In the genomic region with DNA sequence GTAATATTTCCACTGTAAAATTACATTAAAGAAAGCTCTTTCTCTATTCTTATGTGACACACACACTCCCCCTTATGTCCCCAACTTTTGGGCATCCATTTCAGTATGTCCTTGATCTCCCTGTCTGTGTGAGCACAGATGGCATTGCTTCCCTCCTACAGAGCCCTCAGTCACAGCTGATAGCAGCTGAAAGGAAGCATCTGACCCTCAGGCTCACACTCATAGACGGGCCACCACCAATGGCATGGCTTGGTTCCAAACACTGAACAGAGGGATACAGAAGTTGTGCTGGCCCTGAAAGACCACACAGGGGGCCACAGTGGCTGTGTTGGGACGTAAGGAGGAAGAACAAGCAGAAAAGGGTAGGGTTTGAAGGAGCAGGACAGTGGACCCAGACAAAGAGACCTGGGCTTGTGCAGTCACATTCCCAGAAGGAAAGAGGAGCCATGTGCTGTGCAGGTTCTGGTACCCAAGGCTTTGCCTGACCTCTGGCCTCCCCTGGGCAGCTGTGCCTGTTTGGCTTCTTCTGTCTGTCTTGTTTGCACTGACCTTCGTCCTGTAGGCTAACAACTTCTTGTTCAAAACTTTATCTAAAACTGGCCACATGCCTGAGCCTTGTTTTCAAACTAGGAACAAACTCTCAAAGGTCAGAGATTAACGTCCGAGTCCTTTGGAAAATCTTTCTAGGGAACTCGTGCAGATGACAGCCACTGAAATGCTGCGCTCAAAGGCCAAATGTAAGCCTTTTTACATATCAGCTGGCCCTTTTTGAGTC, we compare ENCODE assay signal across 14 mouse cellular contexts.
A peak's percentile ranks its signal among the peaks of the same experiment; 100 is the strongest.
DNase-seq lines count a peak whose midpoint lies in the region; ATAC-seq and TF ChIP-seq lines count a peak whose summit lies in the region.
"Had no signal": no experiment of that assay in that cellular context is flagged by ENCODE, and none has a peak within 500 bp of the region (broad histone marks: within the 10 kb centered on the region; RNA-seq: fewer than 3 reads in every experiment).

No protein-coding gene starts in this region.

- H3K9ac ChIP-seq in forebrain, embryonic 13.5 days = no peak overlapping the region
- H3K9ac ChIP-seq in forebrain, postnatal 0 days = no peak overlapping the region
- no peak overlapping the region for H3K9ac ChIP-seq in forebrain, embryonic 12.5 days
- H3K9ac ChIP-seq: neural tube, embryonic 12.5 days had no signal

- WGBS in forebrain, embryonic 13.5 days = 58% methylated on average over 7 of the region's 7 CpGs
- 63% methylated on average over 7 of the region's 7 CpGs for WGBS in forebrain, postnatal 0 days
- WGBS in small intestine, adult 2 months = 18% methylated on average over 7 of the region's 7 CpGs
- 63% methylated on average over 7 of the region's 7 CpGs for WGBS in forebrain, embryonic 12.5 days

- H3K27me3 ChIP-seq in forebrain, embryonic 13.5 days = no peaks in the 10 kb centered on the region
- H3K27me3 ChIP-seq in forebrain, postnatal 0 days (ENCODE audit: insufficient read depth, low read length) = no peaks in the 10 kb centered on the region
- H3K27me3 ChIP-seq in small intestine, adult 2 months (ENCODE audit: control insufficient read depth, insufficient read depth, low read length) = no peaks in the 10 kb centered on the region
- no peaks in the 10 kb centered on the region for H3K27me3 ChIP-seq in forebrain, embryonic 12.5 days
- H3K27me3 ChIP-seq: neural tube, embryonic 12.5 days had no signal

- no peaks in the 10 kb centered on the region for H3K36me3 ChIP-seq in forebrain, embryonic 13.5 days (ENCODE audit: poor library complexity, severe bottlenecking)
- H3K36me3 ChIP-seq in forebrain, postnatal 0 days (ENCODE audit: insufficient read depth) = no peaks in the 10 kb centered on the region
- H3K36me3 ChIP-seq in small intestine, adult 2 months (ENCODE audit: control insufficient read depth, insufficient read depth, low read length) = no peaks in the 10 kb centered on the region
- no peaks in the 10 kb centered on the region for H3K36me3 ChIP-seq in forebrain, embryonic 12.5 days (replicated peaks)
- H3K36me3 ChIP-seq: midbrain, embryonic 10.5 days; neural tube, embryonic 12.5 days had no signal

- ATAC-seq in forebrain, embryonic 13.5 days = 0 out of 2 replicates have a peak, but pooled peaks have one; percentile 30
- no peak for ATAC-seq in forebrain, postnatal 0 days
- no peak for ATAC-seq in forebrain, embryonic 12.5 days (ENCODE audit: low FRiP score)

- TF ChIP-seq CTCF in forebrain, postnatal 0 days (IDR thresholded peaks at IDR 0.05; ENCODE audit: low read depth) = no peak
- TF ChIP-seq CTCF in small intestine, adult 2 months (IDR thresholded peaks at IDR 0.05; ENCODE audit: extremely low read depth, insufficient read length, insufficient replicate concordance, low read depth, low read length) = no peak

- no peaks in the 10 kb centered on the region for H3K9me3 ChIP-seq in forebrain, embryonic 13.5 days (replicated peaks)
- no peaks in the 10 kb centered on the region for H3K9me3 ChIP-seq in forebrain, postnatal 0 days (ENCODE audit: low read length)
- H3K9me3 ChIP-seq in forebrain, embryonic 12.5 days = no peaks in the 10 kb centered on the region
- H3K9me3 ChIP-seq: midbrain, embryonic 10.5 days; neural tube, embryonic 12.5 days had no signal

- no peak for DNase-seq in forebrain, postnatal 0 days
- peak; percentile 53 for DNase-seq in ovary, adult 18-20 months (ENCODE audit: low spot score)
- DNase-seq in ovary, postnatal 10 days (ENCODE audit: low spot score) = no peak
- peak; percentile 68 to 79 for DNase-seq in kidney, adult 8-10 months
- DNase-seq in layer of hippocampus, adult 11-12 months (ENCODE audit: low spot score) = no peak
- DNase-seq: cerebellum, adult 18-20 months; gastrocnemius, postnatal 36 days; lung, adult 18-20 months had no signal

- H3K4me2 ChIP-seq in forebrain, embryonic 13.5 days = no peak overlapping the region
- no peak overlapping the region for H3K4me2 ChIP-seq in forebrain, postnatal 0 days (ENCODE audit: low read depth)
- H3K4me2 ChIP-seq in forebrain, embryonic 12.5 days = no peak overlapping the region
- H3K4me2 ChIP-seq: neural tube, embryonic 12.5 days had no signal

- no peaks in the 10 kb centered on the region for H3K4me1 ChIP-seq in forebrain, embryonic 13.5 days
- H3K4me1 ChIP-seq in forebrain, postnatal 0 days (ENCODE audit: insufficient read depth) = no peaks in the 10 kb centered on the region
- H3K4me1 ChIP-seq in small intestine, adult 2 months (ENCODE audit: control insufficient read depth, insufficient read depth, insufficient read length, low read length) = peaks cover 29% of the 10 kb centered on the region
- H3K4me1 ChIP-seq in forebrain, embryonic 12.5 days = no peaks in the 10 kb centered on the region
- H3K4me1 ChIP-seq: neural tube, embryonic 12.5 days had no signal

- H3K27ac ChIP-seq in forebrain, embryonic 13.5 days = no peak overlapping the region
- no peak overlapping the region for H3K27ac ChIP-seq in forebrain, postnatal 0 days (ENCODE audit: low read depth, low read length)
- H3K27ac ChIP-seq in small intestine, adult 2 months (ENCODE audit: insufficient read depth, low read depth, low read length) = peak overlapping the region; percentile 67
- no peak overlapping the region for H3K27ac ChIP-seq in forebrain, embryonic 12.5 days
- H3K27ac ChIP-seq: midbrain, embryonic 10.5 days; neural tube, embryonic 12.5 days had no signal

- no peak overlapping the region for H3K4me3 ChIP-seq in forebrain, embryonic 13.5 days
- H3K4me3 ChIP-seq in forebrain, postnatal 0 days (ENCODE audit: low read depth, low read length) = no peak overlapping the region
- no peak overlapping the region for H3K4me3 ChIP-seq in small intestine, adult 2 months (ENCODE audit: low read depth, low read length)
- H3K4me3 ChIP-seq in forebrain, embryonic 12.5 days (replicated peaks) = no peak overlapping the region
- H3K4me3 ChIP-seq: erythroblast, embryonic 14.5 days; midbrain, embryonic 10.5 days; neural tube, embryonic 12.5 days had no signal

- TF ChIP-seq POLR2A in small intestine, adult 2 months (IDR thresholded peaks at IDR 0.05; ENCODE audit: low read depth, low read length) = no peak

Comparison
In these comparisons a context has a peak if more than half of its experiments do, and no peak if none do; other contexts are left out.
1. DNase-seq: peak in ovary, adult 18-20 months (single experiment) and kidney, adult 8-10 months (2 of 2); none in forebrain, postnatal 0 days (single experiment), ovary, postnatal 10 days (single experiment) and layer of hippocampus, adult 11-12 months (single experiment).